Mouse (Mus musculus) ES-E14 (cell line): ENCODE measurements at regions not wholly inside any gene's neighbourhood (a gene's known extent, or its start where the extent isn't known, plus 50 kb on each side); places are given as distances from the start of the nearest gene placed in this dataset.

Experiments used
- DNase-seq: peaks from one replicate; pipeline ENCODE4 v3.0.0-alpha.2; 2013; ENCODE audit warnings: low read depth, low spot score
- H3K27ac ChIP-seq: 2 replicates; pipeline ENCODE4 v1.5.1; 2012; ENCODE audit warnings: low read depth, mild to moderate bottlenecking, low read length, moderate library complexity, mixed read lengths; ENCODE audit not compliant: poor library complexity, insufficient read depth, severe bottlenecking
- H3K36me3 ChIP-seq: 2 replicates; pipeline ENCODE4 v1.6.1; 2012; ENCODE audit warnings: mild to moderate bottlenecking, low read length, moderate library complexity, mixed read lengths; ENCODE audit not compliant: control insufficient read depth, poor library complexity, insufficient read depth, severe bottlenecking
- H3K4me1 ChIP-seq, 2 experiments: fragments of 150-350 bp in 1 of 2; sonication (generic) in 1 of 2; 2 replicates each; pipeline ENCODE4 v1.6.1; 2012; ENCODE audit warnings: low read length in 2 of 2, mild to moderate bottlenecking in 1 of 2, mixed read lengths in 1 of 2; ENCODE audit not compliant: control insufficient read depth in 2 of 2, insufficient read depth in 2 of 2, poor library complexity in 1 of 2
- H3K4me3 ChIP-seq, 2 experiments: fragments of 150-350 bp in 1 of 2; sonication (generic) in 1 of 2; 2 replicates each; pipeline ENCODE4 v1.5.1; 2012; ENCODE audit warnings: low read length in 2 of 2, low read depth in 1 of 2, mild to moderate bottlenecking in 1 of 2, mixed read lengths in 1 of 2; ENCODE audit not compliant: insufficient read depth in 1 of 2, poor library complexity in 1 of 2, severe bottlenecking in 1 of 2
- H3K9ac ChIP-seq: 2 replicates; pipeline ENCODE4 v1.6.1; 2012; ENCODE audit warnings: low read depth, mild to moderate bottlenecking, low read length, mixed read lengths; ENCODE audit not compliant: poor library complexity, insufficient read depth, severe bottlenecking
- H3K9me3 ChIP-seq: fragments of 150-350 bp; sonication (generic); 2 replicates; pipeline ENCODE4 v1.6.1; 2012; ENCODE audit warnings: low read depth, mild to moderate bottlenecking, low read length; ENCODE audit not compliant: control insufficient read depth, insufficient read depth
- CHD2 ChIP-seq: IDR thresholded peaks from 2 replicates; pipeline ENCODE4 v1.6.1; 2014; ENCODE audit warnings: mild to moderate bottlenecking, low read depth, low read length, inconsistent platforms
- HCFC1 ChIP-seq: IDR thresholded peaks from 2 replicates; pipeline ENCODE4 v1.6.1; 2012; ENCODE audit warnings: low read length, inconsistent platforms, borderline replicate concordance; ENCODE audit not compliant: insufficient read depth
- MAFK ChIP-seq: IDR thresholded peaks from 2 replicates; pipeline ENCODE4 v1.6.1; 2014; ENCODE audit warnings: mild to moderate bottlenecking, low read depth, low read length, inconsistent platforms; ENCODE audit not compliant: insufficient read depth
- ZC3H11A ChIP-seq: IDR thresholded peaks from 2 replicates; pipeline ENCODE4 v1.6.1; 2012; ENCODE audit warnings: low read depth, mild to moderate bottlenecking, inconsistent platforms, low read length, borderline replicate concordance
- ZNF384 ChIP-seq: IDR thresholded peaks from 2 replicates; pipeline ENCODE4 v1.6.1; 2012; ENCODE audit warnings: low read depth, low read length, inconsistent platforms
- in situ Hi-C, 2 experiments: fragments of 600-800 bp; cut with MboI; formaldehyde crosslinking; loops; one replicate each; pipeline ENCODE4 v1.15.1; 2025; ENCODE audit warnings: low sequenced_read_pairs in 2 of 2, inconsistent platforms in 1 of 2; ENCODE audit not compliant: unreplicated experiment in 2 of 2

DNA sequence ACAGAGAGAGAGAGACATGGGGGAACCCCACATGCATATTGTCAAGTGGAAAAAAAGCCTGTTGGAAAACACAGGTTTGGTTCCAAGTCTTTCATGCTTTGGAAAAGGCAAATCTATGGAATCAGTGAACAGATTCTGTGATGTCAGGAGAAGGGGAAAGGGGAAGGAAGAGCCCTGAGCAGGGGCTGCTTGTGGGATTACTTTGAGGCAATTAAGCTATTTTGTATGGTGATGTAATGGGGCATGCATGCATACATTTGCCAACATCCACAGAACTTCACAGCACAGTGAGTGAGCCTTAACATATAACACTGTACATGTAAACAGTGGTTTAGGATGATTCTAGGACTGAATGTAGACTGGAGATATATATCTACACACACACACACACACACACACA, 221.0 kb upstream of the 9630041A04Rik start:
- TF ChIP-seq HCFC1, result no peak
- TF ChIP-seq MAFK, result no peak
- no peak for TF ChIP-seq ZNF384
- no peak for TF ChIP-seq CHD2
- TF ChIP-seq ZC3H11A, result no peak
- no peaks in the 10 kb centered on the region for H3K36me3 ChIP-seq
- H3K9me3 ChIP-seq, result no peaks in the 10 kb centered on the region
- H3K4me1 ChIP-seq, result no peaks in the 10 kb centered on the region
- no peak overlapping the region for H3K9ac ChIP-seq
- in situ Hi-C loops, result no loop called here
- DNase-seq, result no peak
- H3K4me3 ChIP-seq, result no peak overlapping the region
- H3K27ac ChIP-seq, result no peak overlapping the region

DNA sequence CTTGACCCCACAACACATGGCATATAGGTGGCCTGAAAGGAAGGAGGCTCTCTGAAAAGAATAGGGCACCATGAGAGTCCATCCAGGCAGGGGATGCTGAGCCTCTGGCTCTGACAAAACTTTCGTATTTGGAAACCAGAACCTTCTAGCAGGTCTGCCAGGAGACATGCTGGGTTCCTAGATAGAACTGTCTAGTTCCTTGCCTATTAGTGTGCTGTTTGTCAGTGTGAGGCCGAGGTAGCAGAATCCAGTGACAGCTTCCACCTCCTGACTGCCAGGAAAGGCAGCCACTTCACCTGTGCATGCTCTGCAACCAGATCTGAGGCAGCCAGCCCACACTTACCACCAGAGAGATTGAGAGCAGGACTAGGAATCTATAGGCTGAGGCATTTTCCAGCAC, 245.4 kb upstream of the 9630041A04Rik start:
- H3K27ac ChIP-seq, result no peak overlapping the region
- H3K9ac ChIP-seq, result no peak overlapping the region
- DNase-seq, result no peak
- H3K4me1 ChIP-seq, result no peaks in the 10 kb centered on the region
- no peaks in the 10 kb centered on the region for H3K9me3 ChIP-seq
- H3K36me3 ChIP-seq, result no peaks in the 10 kb centered on the region
- in situ Hi-C loops, result no loop called here
- no peak for TF ChIP-seq MAFK
- no peak for TF ChIP-seq HCFC1
- TF ChIP-seq ZNF384, result no peak
- no peak for TF ChIP-seq CHD2
- TF ChIP-seq ZC3H11A, result no peak
- H3K4me3 ChIP-seq, result no peak overlapping the region

DNA sequence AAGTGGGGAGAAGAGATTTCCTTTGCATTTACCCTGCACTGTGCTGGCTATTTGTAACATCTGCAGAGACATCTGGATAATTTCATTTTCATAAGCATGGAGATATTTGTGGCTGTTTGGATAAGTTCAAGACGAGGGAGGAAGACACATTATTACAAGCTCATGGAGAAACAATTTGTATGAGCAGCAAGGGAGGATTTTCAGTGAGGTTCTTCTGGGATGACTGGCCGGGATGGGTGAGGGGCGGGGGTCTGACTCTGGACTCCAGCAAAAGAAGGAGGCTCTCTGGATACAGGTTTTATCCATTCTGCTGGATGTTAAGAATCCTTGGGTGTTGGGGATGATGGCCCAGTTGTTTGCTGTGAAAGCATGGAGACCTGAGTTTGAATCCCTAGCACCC, 246.5 kb upstream of the 9630041A04Rik start:
- TF ChIP-seq MAFK (no peak), HCFC1 (no peak), CHD2 (no peak), ZC3H11A (no peak), ZNF384 (no peak)
- H3K4me1 ChIP-seq, result no peaks in the 10 kb centered on the region
- no peak overlapping the region for H3K4me3 ChIP-seq
- no peak overlapping the region for H3K9ac ChIP-seq
- H3K27ac ChIP-seq, result no peak overlapping the region
- no peaks in the 10 kb centered on the region for H3K36me3 ChIP-seq
- in situ Hi-C loops, result no loop called here
- H3K9me3 ChIP-seq, result no peaks in the 10 kb centered on the region
- no peak for DNase-seq

DNA sequence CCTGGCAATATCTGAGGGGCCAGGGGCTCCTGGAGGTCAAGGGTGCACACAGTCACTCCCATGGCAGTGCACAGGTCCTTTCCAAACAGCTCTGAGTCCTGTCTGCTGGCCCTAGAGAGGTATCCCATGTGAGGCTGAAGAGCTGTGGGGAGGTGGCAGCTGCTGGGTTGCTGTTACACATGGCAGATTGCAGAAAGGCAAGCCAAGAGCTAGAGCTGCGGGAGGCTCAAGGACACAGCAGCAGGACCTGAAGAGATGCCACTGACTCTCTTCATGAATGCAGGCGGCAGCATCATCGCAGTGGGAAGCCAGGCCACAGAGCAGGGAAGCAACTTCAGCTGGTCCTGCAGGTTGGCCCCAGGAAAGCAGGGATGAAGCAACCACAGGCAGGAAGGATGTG, 247.7 kb upstream of the 9630041A04Rik start:
- Histone ChIP-seq H3K4me3 (no peak overlapping the region), H3K36me3 (no peaks in the 10 kb centered on the region), H3K4me1 (no peaks in the 10 kb centered on the region), H3K9ac (no peak overlapping the region), H3K9me3 (no peaks in the 10 kb centered on the region), H3K27ac (no peak overlapping the region)
- no peak for DNase-seq
- no peak for TF ChIP-seq ZC3H11A
- no peak for TF ChIP-seq CHD2
- no peak for TF ChIP-seq HCFC1
- no peak for TF ChIP-seq ZNF384
- TF ChIP-seq MAFK, result no peak
- in situ Hi-C loops, result no loop called here

DNA sequence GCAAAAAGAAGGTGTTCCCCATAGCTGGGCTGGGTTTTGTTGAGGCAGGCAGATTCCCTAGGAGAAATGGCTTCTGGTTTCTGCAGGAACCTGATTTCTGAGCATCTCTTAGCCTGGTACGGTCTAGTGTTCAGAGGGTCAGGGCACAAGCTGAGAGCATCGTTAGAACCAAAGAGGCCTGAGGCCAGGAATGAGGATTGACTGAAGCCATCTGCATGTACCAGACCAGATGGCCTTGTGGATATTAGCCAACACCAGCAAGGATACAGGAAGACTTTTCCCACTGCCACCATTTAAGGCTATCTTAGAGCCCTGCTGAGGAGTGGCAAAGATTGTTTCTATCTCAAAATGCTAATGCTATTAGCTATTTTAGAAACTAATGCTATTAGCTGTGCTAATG, 248.2 kb upstream of the 9630041A04Rik start:
- in situ Hi-C loops, result no loop called here
- H3K9me3 ChIP-seq, result no peaks in the 10 kb centered on the region
- no peaks in the 10 kb centered on the region for H3K36me3 ChIP-seq
- TF ChIP-seq ZC3H11A (no peak), MAFK (no peak), HCFC1 (no peak), CHD2 (no peak), ZNF384 (no peak)
- no peaks in the 10 kb centered on the region for H3K4me1 ChIP-seq
- no peak overlapping the region for H3K4me3 ChIP-seq
- no peak for DNase-seq
- no peak overlapping the region for H3K9ac ChIP-seq
- no peak overlapping the region for H3K27ac ChIP-seq
